Mouse (Mus musculus) heart, adult 2 months (tissue): ENCODE data around the gene Ccdc167.

ENCODE experiments used
- CTCF ChIP-seq: fragments of 200-600 bp; IDR thresholded peaks from 2 replicates; pipeline ENCODE4 v1.8.1; 2022; ENCODE audit warnings: antibody characterized with exemption, mild to moderate bottlenecking, moderate library complexity
- POLR2A ChIP-seq: fragments of 200-500 bp; IDR thresholded peaks from 2 replicates; pipeline ENCODE4 v1.6.1; 2011; ENCODE audit warnings: mild to moderate bottlenecking, low read depth, low read length, control low read depth; ENCODE audit not compliant: insufficient read depth

- TF ChIP-seq CTCF (no peak), POLR2A (no peak)
Observed at GRCm38 (mm10) chr17:29684275-29684674, 32.6 kb downstream of the Ccdc167 start.
